Mouse (Mus musculus) adrenal gland, adult 2 months (tissue): ENCODE data around the gene 4931414P19Rik. TPM values are rescaled to one million over a fixed set of nuclear protein-coding genes. Genes with fewer than 3 reads are reported as not detected.
A peak's percentile ranks its signal among the peaks of the same experiment; 100 is the strongest.

Experiments used
- DNase-seq: peaks from one replicate; pipeline ENCODE4 v3.0.0; 2021
- long read RNA-seq: library from polyadenylated mRNA; stranded (forward); transcript quantifications from one replicate; pipeline ENCODE4 v2.0.0, GENCODE M21; 2021
- polyA plus RNA-seq: library from polyadenylated mRNA; depleted of rRNA; stranded (reverse); fragments of >200 nt; gene quantifications from 2 replicates; pipeline ENCODE4 v1.2.3, GENCODE M21; 2012; rRNA removed
- total RNA-seq, 2 experiments: library from RNA; stranded (reverse); gene quantifications; 2 replicates each; pipeline ENCODE4 v1.2.3; 2021

Gene 4931414P19Rik
- total RNA-seq = 1 to 10 TPM; 2.9 to 8.2 TPM
- polyA plus RNA-seq = 7.4 and 9.6 TPM in 2 replicates
- long read RNA-seq, partial matches to known transcripts = 0 of 2 reads
- long read RNA-seq, other reads (novel, unspliced or antisense) = 1 of 2 reads

DNA sequence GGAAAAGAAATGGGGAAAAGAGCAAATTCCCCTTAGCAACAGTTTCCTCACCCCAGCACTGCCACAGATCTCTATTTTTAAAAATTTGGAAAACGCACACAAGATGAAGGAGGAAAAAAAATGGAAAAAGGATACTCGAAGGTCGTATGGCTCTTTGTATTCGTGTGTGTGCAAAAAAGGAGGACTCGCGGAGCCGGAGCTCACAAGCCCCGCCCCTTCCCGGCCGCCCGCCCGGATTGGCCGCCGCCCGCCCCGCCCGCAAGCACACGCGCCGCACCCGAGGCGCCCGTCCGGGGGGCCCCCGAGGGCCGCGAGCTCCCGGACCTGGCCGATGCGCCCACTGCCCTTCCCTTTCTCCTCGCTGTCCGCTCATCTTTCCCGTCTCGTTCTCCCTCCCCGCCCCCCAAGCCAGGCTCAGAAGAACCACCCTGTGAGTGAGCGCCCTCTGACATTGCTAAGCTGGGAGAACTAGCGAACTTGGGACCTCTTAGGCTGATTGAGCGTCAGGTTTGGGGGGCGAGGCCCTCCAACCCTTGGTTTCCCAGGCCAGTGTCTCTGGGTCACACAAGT, at the start of gene 4931414P19Rik:
Gene 4931414P19Rik (minus strand): TSS at position 242 of the 570 bp plus-strand sequence.
- peak; percentile 91 for DNase-seq

DNA sequence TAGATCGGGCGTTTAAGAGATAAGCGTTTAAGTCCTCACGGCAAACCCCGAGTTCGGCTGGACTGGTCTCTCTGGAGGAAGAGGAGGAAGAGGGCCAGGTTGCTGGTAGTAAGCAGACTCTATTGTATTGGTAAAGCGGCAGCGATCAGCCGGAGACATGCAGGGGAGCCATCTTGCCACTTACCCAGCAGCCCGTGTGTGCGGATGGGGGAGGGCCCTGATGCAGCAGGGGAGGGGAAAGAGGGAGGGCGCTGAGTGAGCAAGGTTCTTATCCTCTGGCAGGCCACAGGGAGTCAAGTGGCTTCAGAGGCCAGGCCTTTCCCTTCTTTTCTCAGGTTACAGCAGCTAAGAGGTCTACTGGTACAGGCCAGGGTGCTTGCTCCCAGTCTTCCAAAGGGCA, 47.7 kb upstream of the 4931414P19Rik start:
- DNase-seq = peak; percentile 94

DNA sequence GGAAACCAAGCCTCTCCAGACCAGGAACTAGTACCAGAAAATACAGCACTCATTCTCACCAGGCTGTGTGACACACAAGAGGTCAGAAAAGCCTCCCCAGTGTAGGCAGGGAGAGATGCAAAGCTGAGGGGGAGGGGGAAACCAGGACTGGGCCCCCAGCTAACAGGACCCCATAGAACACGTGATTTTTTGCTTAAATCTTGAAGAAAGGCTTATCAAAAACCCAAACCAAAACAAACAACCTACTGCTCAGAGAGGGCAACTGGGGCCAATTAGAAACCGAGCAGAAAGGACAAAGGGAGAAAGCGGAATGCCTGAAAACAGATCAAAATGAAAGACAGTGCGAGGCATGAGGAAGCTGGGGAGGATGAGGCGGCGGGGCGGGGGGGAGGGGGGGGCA, 47.0 kb upstream of the 4931414P19Rik start:
- no peak for DNase-seq

DNA sequence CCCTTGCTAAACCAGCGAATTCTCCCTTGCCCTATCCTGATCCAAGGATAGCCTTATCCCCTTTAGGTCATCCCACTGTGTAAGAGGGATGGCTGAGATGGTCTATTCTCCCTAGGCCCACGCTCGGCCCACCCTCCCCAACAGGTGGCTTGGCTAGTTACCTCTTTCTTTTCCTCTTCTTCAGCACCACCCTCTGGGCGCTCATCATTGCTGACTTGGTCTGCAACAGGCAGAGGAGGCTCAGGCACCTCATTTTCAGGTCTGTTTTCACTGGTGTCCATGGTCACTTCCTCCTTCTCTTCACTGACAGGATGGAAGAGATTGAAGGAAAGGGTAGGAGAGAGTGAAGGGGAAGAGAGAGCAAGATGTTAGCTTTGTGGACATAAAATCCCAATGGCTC, 45.8 kb upstream of the 4931414P19Rik start:
- no peak for DNase-seq

DNA sequence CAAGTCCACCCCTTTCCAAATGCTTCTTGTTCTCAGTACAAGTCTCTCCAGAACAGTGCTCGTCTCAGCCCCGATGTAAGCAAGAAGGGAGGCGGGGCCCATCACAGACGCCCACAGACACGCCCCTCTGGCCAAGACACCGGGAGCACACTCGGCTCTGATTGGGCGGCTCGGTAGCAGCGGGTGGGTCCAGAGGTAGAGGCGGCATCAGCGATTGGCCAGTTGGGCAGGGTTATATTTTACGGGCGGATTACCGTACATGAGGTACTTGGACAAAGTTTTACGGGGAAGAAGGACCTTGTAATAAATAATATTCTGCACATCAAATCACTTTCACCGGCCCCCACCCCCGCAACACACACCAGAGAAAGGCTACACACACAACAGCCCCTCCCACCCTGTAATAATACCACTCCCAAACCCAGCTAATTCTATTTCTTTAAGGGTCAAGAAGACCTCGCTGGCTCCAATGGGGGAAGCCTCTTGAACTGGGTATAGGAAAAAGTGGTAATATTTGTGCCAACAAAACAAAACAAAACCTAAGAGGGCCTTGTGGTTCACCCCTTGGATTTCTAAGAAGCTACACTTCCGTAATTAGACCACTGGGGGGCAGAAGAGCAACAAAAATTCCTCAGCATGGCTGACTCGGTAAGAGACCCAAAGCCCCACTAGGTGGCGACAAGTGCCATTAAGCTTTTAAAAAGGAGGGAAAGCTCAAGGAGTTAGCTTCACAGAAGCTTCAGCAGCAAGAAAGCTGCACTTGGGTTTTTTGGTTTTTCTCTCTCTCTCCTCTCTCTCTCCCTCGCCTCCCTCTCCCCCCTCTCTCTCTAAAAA, 45.0 kb upstream of the 4931414P19Rik start:
- peak; percentile 86 for DNase-seq

DNA sequence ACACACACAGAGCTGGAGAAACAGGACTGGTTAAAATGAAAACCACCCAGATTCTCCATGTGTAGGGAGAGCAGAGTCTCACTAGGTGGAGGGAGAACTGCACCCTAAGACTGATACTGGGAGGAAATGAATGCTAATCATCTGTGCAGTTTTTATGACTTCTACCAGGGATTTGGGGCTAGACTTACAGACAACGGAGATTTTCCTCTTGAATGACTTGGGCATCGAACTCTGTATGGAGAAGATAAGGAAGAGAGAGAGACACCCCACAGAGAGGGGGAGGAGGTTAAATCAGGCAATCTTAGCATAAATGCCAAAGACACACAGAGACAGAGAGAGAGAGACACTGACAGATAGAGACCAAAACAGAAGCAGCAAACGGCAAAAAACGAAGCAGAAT, 42.1 kb upstream of the 4931414P19Rik start:
- no peak for DNase-seq

DNA sequence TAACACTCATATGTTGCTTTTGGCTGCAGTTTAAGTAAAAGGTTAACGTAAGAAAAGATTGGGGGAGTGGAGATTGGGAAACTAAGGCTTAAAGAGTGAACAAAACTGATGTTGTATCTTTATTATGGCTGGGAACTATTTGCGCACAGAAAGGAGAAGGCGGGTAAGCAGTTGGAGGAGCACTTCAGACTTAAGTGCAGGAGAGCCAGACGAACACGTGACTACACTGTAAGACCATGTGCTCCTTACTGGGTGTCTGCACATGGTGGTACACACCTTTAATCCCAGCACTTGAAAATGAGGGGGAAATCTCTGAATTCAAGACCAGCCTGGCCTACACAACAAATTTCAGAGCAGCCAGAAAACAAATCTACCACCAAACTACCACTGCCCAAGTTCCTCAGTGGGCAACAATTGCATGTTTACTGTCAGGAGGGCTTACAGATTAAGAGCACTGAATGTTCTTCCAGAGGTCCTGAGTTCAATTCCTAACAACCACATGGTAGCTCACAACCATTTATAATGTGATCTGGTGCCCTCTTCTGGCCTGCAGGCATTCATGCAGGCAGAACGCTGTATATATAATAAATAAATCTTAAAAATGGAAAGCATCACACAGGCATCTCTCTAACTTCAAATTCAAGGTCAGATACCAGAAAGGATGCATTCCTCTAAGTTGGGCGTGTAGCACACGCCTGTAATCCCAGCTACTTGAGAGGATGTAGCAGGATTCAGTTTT, 41.3 kb upstream of the 4931414P19Rik start:
- no peak for DNase-seq

DNA sequence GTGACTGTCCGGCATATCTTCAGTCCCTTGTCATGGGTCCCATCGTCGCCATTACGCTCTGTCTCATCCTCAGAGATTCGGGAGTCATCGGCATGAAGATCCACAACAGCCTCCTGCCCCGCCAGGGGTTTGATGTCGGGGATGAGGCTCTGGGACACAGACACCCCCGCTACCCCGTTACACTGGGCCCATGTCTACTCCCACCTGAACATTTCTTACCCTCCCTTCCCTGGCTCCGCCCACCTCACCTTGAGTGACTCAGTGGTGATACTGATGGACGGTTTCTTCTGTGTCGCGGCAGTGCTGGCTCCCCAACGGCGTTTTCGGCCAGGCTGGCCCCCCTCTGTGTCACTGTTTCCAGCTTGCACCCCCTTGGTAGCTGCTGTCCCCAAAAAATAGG, 40.7 kb upstream of the 4931414P19Rik start:
- no peak for DNase-seq

DNA sequence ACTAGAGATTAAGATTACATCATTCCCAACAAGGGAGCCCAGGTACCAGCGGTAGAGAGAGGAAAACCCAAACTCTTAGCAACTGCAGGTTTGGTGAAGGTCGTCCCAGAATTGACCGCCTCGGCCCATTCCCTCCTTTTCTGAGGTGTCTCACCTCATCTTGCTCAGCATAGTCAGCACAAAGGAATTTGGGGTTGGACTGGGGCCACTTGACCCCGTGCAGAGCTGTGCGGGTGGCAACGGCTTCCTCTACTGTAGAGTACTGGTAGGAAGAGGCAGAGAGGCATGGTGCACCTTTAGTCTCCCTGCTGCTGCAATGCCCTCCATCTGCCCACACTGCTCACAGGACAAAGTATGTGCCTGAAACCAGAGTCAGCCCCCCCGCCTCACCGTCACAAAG, 38.5 kb upstream of the 4931414P19Rik start:
- DNase-seq = peak; percentile 61

DNA sequence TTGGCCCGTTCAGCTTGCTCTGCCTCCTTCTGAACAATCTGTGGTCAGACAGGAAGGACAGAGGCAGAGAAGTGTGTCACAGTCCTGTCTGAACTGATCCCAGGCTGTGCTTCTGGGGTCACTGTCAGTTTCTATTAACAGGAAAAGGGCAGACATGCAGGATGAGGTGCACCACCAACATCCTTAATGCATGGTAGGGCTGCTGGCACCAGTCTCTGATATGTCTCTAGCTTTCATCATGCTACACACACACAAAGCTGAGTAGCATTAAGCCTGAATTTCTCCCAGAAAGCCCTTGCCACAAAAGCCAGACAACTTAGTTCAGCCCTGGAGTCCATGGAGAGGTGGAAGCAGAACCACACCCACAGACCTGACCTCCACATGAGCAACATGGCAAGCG, 37.2 kb upstream of the 4931414P19Rik start:
- DNase-seq = no peak

DNA sequence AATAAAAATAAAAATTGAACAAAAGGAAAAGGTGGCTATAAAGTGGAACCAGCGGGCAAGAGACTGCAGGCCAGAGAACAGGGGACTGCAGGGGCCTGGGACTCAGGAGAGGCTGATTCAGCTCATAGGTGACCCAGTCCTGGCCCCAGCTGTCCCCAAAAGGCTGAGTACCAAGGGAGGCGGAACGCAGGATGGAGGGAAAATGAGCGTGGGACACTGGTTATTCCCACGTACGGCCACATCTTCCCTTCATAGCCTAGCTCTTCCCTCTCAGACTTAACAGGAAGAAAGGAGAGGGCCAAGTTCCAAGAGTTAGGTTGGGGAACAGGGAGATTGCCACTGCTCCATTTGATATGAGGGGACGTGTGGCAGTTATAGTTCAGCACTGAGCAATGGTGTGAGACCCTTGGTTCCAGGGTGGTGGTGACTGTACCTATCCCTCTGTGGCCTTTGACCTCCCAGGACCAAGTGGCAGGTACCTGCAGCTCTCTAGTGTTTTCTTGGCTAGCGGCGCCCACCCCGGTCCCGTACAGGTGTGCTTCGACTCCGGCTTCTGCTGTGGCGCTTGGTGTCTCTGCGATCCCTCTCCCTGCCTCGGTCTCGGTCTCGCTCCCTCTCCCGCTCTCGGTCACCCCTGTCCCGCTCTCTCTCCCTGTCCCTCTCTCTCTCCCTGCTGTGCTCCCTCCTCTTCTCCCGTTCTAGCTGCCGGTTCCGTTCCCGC, 36.6 kb upstream of the 4931414P19Rik start:
- no peak for DNase-seq

DNA sequence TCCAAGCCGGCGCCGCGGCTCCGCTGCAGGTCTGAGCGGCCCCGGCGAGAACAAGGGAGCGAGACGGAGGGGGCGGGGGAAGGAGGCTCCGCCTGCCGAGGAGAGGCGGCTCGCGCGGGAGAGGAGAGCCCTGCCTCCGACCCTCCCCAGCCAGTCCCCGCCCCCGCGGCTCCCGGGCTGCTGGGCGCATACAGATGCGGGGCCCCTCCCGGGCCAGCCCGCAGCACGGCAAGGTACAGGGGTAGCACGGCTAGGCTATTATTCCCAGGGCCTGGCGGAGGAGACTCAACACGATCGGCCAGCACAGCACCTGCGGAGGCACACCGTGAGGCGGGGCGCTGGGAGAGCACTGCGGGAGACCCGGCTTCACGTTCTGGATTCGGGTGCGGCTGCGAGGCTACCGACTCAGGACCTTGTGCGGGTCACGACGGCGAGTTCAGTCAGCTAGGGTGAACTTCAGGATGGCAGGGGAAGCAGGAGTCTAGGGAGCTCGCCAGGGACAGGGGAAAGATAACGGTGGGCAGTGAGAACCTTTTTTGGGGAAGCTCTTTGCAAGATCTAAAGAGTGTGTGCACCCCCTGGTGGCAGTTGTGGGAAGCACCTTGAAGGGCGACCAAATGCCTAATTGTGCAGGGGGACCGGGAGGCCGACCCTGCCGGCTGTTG, 35.6 kb upstream of the 4931414P19Rik start, which contains the start of gene Cdh24:
Gene Cdh24 (minus strand): TSS at position 60 of the 665 bp plus-strand sequence.
- peak; percentile 95 for DNase-seq

DNA sequence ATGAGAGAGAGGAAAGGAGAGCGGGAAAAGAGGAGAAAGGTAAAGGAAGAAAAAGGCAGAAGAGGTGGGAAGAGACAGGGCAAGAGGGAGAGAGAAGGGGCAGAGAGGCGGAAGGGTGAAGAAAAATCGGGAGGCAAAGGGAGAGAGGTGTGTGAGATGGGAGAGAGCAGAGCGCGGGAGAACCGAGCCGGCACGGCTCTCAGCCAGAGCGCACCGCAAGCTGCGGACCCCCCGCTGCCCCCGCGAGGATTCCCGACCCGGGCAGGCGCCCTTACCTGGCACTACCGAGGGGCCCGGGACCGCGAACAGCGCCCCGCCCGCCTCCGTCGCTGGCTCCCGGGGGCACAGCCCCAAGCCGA, 35.1 kb upstream of the 4931414P19Rik start, which contains the start of gene Gm17606:
Gene Gm17606 (plus strand): TSS at position 7 of the 359 bp plus-strand sequence.
- no peak for DNase-seq

DNA sequence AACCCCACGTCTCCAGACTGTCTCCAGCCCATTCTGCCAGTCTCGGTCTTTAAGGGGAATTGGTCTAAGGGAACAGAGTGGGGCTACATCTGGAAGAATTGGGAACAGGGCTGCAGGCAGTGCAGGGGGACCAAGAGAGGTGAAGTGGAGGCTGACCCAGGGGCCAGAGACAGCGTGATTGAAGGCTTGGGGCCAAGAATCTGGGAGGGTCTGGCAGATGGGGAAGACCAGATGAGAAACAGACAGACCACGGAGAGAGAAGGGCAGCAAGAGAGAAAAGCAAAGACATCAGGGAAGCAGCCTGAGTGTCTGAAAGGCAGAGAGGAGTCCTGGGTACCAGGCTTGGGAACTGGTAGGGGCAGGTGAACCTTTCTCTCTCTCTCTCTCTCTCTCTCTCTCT, 34.3 kb upstream of the 4931414P19Rik start:
- DNase-seq = no peak

DNA sequence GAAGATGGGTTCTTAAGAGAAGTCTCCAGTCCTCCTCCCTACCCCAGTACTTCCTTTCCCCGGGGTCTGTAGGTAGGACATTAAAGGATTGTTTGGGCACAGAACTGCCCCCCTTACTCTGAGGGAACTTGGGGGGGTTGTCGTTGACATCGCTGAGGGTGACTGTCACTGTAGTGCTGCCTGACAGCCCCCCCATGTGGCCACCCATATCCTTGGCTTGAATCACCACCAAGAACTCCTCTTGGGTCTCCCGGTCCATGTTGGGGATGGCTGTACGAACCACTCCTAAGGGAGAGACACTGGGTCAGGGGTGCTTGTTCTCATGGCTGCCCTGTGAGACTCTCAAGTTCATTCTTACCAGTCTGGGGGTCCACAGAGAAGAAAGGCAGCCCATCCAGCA, 32.4 kb upstream of the 4931414P19Rik start:
- DNase-seq = no peak

DNA sequence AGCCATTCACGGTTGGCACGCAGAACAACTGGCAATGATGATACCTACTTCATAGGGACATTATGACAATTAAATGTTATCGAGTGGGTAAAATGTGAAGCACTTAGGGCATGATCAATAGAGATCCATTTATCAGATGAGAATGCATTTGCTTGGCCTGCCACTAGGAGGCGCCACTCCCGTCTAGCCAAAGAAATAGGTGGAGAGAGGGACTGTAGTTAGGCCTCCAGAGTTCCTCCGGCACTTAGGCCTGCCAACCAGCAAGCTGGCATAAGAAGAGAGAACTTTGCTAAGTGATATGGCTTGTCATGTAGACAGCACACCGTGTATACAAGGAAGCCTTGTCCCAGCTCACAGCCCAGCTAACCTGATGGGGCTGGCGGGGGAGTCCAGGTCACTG, 31.2 kb upstream of the 4931414P19Rik start:
- DNase-seq = no peak

DNA sequence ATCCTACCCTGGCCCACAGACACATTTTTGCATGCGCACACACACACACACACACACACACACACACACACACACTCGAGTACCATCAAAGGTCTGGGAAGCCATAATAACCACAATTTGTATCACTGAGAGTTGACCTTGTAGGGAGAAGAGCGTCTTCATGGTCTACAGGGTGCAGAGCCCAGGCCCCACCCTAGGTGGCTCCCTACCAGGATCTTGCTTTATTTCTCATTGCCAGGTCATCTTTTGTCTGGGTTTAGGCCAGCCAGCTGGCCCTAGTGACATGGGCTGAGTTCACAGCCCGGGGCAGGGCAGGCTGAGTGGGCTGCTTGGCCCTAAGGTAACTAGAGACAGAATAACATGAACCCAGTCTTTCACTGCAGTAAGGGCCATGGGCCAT, 28.4 kb upstream of the 4931414P19Rik start:
- DNase-seq = no peak

DNA sequence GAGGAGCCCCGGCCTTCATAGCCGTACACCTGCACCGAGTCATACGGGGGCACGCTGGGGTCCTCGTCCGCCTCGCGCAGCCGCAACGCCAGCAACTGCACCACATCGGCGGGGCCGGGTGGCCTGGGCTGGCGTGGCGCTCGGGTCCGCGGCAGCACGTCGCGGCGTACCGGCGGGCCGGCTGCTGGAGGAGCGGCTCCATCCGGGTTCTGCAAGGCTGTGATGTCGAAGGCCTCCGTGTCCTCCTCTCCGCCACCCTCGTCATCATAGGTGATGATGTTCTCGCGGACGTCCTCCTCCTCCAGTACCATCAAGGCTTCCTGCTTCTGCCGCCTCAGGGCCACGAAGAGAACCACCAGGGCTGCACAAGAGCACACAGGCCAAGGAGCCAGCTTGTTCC, 26.5 kb upstream of the 4931414P19Rik start:
- DNase-seq = no peak

DNA sequence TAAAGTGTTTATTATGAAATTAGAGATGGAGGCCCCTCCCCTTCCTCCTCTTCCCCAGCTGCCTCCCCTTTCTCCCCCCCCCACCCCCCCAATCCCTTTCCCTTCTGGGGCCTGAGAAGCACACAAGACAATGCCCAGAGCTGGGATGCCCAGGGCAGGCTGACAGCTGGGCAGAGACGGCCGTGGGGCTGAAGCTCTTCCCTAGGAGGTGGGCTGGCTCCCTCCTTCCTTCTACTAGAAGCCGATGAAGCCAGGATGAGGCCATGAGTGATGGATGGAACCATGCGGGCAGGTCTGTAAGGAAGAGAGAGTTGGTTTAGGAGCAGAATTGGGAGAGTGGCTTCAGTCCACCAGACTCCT, 25.4 kb upstream of the 4931414P19Rik start:
- no peak for DNase-seq

DNA sequence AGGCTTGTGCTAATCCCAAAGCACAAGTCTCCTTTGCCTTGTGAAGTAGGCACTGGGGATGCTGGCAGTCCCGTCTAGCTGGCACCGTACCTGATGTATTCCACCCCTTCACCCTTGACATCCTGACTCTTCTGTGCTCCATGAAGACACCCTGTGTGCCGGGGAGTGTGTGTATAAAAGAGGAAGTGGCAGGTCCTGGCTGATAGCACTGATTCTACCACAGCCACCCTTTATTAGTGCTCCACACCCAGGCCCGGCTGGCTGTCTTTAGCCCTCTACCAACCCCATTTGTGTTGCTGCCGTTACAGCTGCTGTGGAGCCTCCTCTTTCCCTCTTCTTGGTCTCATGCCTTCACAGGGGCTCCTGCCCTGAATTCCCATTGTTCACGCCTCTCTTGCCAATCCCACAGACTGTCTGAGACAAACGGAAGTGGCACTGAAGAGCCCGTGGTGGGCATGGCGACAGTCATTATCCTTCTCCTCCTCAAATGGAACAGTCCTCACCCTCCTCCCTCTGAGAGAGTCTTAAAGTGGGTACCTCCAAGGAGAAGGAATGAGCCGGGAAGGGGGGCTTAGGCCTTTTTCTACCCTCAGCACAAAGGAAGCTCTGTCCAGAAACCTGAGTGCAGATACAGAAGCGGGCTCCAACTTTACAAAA, 24.9 kb upstream of the 4931414P19Rik start:
- DNase-seq = no peak

DNA sequence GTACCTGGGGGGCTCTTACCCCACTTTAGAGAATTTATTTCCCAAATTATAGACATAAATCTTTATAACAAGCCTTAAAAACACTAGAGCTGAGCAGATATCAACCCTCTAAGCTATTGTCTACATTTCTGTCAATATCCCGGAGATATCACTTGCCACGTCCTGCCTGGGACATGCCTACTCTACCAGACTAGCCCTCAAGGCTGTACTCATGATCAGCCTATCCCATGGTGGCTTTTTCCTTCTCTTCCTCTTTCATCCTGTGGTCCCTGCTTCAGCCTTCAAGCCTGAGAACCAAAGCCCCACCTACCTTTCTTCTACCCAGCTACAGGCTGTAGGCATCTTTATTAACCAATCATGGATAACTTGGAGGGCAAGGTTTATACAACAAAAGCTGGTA, 24.0 kb upstream of the 4931414P19Rik start:
- no peak for DNase-seq
